In genomic region chr1:152047416-152047815, GRCm38 (mm10) we compare ENCODE assay signal across 14 mouse cellular contexts.
"Had no signal": no experiment of that assay in that cellular context is flagged by ENCODE, and none has a peak within 500 bp of the region (broad histone marks: within the 10 kb centered on the region; RNA-seq: fewer than 3 reads in every experiment).

No protein-coding gene starts in this region.

- DNase-seq: kidney, adult 2 months; kidney, postnatal 10 days; layer of hippocampus, adult 9-11 months; layer of hippocampus, postnatal 36 days; lung, adult 18-20 months; retina, postnatal 1 day; right cerebral cortex, postnatal 4 days; spleen, adult 18-20 months; thymus, adult 18-20 months; thymus, postnatal 14 days had no signal

- H3K4me2 ChIP-seq: limb, embryonic 12.5 days; neural tube, embryonic 13.5 days had no signal

- H3K9me3 ChIP-seq: limb, embryonic 12.5 days; neural tube, embryonic 13.5 days had no signal

- H3K27me3 ChIP-seq: limb, embryonic 12.5 days; neural tube, embryonic 13.5 days had no signal

- H3K36me3 ChIP-seq: limb, embryonic 12.5 days; neural tube, embryonic 13.5 days had no signal

- H3K27ac ChIP-seq: limb, embryonic 12.5 days; liver, embryonic 14.5 days; neural tube, embryonic 13.5 days had no signal

- H3K4me3 ChIP-seq: limb, embryonic 12.5 days; neural tube, embryonic 13.5 days had no signal

- ATAC-seq: intestine, embryonic 16.5 days had no signal

- H3K9ac ChIP-seq: limb, embryonic 12.5 days; liver, embryonic 14.5 days; neural tube, embryonic 13.5 days had no signal
